Mouse (Mus musculus) stomach, embryonic 15.5 days (tissue): Measurements from ENCODE around the gene Ntn3. TPM values are rescaled to one million over a fixed set of nuclear protein-coding genes. Genes with fewer than 3 reads are reported as not detected.
A peak's percentile ranks its signal among the peaks of the same experiment; 100 is the strongest.

Experiments used
- ATAC-seq: fragments of 200-750 bp; cut with Nextera tagmentation; 2 replicates; pipeline ENCODE4 v1.8.0; 2017; ENCODE audit warnings: low read depth, moderate number of reproducible peaks, moderate TSS enrichment; ENCODE audit not compliant: insufficient read depth, low FRiP score
- H3K27ac ChIP-seq: fragments of 300-500 bp; sonication (generic); 2 replicates; pipeline ENCODE4 v1.5.1; 2015; ENCODE audit warnings: mild to moderate bottlenecking, inconsistent platforms
- H3K27me3 ChIP-seq: fragments of 300-500 bp; sonication (generic); replicated peaks from 2 replicates; pipeline ENCODE4 v1.6.1; 2015; ENCODE audit warnings: inconsistent platforms
- H3K36me3 ChIP-seq: fragments of 300-500 bp; sonication (generic); 2 replicates; pipeline ENCODE4 v1.6.1; 2015; ENCODE audit warnings: inconsistent platforms
- H3K4me1 ChIP-seq: fragments of 300-500 bp; sonication (generic); 2 replicates; pipeline ENCODE4 v1.6.1; 2015; ENCODE audit warnings: inconsistent platforms
- H3K4me2 ChIP-seq: fragments of 300-500 bp; sonication (generic); 2 replicates; pipeline ENCODE4 v1.6.1; 2015; ENCODE audit warnings: mild to moderate bottlenecking, inconsistent platforms
- H3K4me3 ChIP-seq: fragments of 300-500 bp; sonication (generic); replicated peaks from 2 replicates; pipeline ENCODE4 v1.5.1; 2015; ENCODE audit warnings: inconsistent platforms
- H3K9ac ChIP-seq: fragments of 300-500 bp; sonication (generic); 2 replicates; pipeline ENCODE4 v1.6.1; 2015; ENCODE audit warnings: inconsistent platforms
- H3K9me3 ChIP-seq: fragments of 300-500 bp; sonication (generic); 2 replicates; pipeline ENCODE4 v1.6.1; 2016; ENCODE audit warnings: inconsistent platforms
- WGBS: fragments of 180-500 bp; shearing (Covaris S2); methylation state at CpG from one replicate; pipeline ENCODE4 v1.1.7; 2015; 5-methylcytosine and 5-hydroxymethylcytosine counted together
- polyA plus RNA-seq: library from polyadenylated mRNA; unstranded; fragments of >200 nt; fragmentation: Nextera tagmentation; extraction: Ambion mirVana; gene quantifications from 2 replicates; pipeline ENCODE4 v1.2.1, GENCODE M21; 2015

The Ntn3 gene
- polyA plus RNA-seq: 8.1 and 8.5 TPM in 2 replicates

GRCm38 (mm10) chr17:24209043-24209915 is at the start of gene Ntn3:
Gene Ntn3, minus strand, starts transcription at chr17:24209531.
- H3K4me3 ChIP-seq: peak within 1 kb of the TSS; percentile 73
- peak within 1 kb of the TSS; percentile 40 for H3K9ac ChIP-seq
- peaks cover 70% of the 10 kb centered on the region for H3K4me1 ChIP-seq
- peaks cover 5% of the 10 kb centered on the region; the same call in 1 of the 2 replicates for H3K27me3 ChIP-seq
- H3K36me3 ChIP-seq: no peaks in the 10 kb centered on the region
- H3K9me3 ChIP-seq: no peaks in the 10 kb centered on the region
- peak; percentile 70 for ATAC-seq
- peak within 1 kb of the TSS; percentile 95 for H3K4me2 ChIP-seq
- 3% methylated on average over 30 of the region's 43 CpGs for WGBS
- peak within 1 kb of the TSS; percentile 91 for H3K27ac ChIP-seq

DNA sequence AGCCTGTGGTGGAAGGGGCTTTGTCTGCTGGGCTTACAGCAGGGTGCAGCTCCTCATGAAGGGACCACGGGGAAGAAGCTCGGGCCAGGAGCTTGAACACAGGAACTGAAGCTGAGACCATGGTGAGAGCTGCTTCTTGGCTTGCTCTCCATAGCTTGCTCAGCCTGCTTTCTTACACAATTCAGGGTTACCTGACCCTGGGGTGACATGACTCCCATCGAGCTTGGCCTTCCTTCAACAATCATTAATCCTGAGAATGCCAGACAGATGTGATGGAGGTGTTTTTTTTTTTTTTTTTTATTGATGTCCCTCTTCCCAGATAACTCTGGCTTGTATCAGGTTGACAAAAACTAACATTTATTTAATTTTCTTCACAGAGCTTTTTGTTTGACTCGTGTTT is 49.6 kb upstream of the Ntn3 start:
- no peaks in the 10 kb centered on the region for H3K27me3 ChIP-seq
- ATAC-seq: no peak
- H3K9ac ChIP-seq: no peak overlapping the region
- H3K4me2 ChIP-seq: no peak overlapping the region
- no peaks in the 10 kb centered on the region for H3K4me1 ChIP-seq
- H3K27ac ChIP-seq: no peak overlapping the region
- no peaks in the 10 kb centered on the region for H3K36me3 ChIP-seq
- no peak overlapping the region for H3K4me3 ChIP-seq
- WGBS: 49% methylated on average over 4 of the region's 4 CpGs
- H3K9me3 ChIP-seq: no peaks in the 10 kb centered on the region

- H3K27me3 ChIP-seq: no peaks in the 10 kb centered on the region
- peaks cover 13% of the 10 kb centered on the region for H3K4me1 ChIP-seq
- H3K9ac ChIP-seq: no peak overlapping the region
- no peaks in the 10 kb centered on the region for H3K9me3 ChIP-seq
- H3K4me3 ChIP-seq: no peak overlapping the region
- H3K27ac ChIP-seq: no peak overlapping the region
- H3K36me3 ChIP-seq: peaks cover 16% of the 10 kb centered on the region
- H3K4me2 ChIP-seq: no peak overlapping the region; the same call in 1 of the 2 replicates
- ATAC-seq: no peak
- WGBS: 96% methylated on average over 2 of the region's 2 CpGs
Measured at GRCm38 (mm10) chr17:24252329-24252728, 43.0 kb upstream of the Ntn3 start.

- peak; percentile 100 for ATAC-seq
- Histone ChIP-seq H3K27ac (peak within 1 kb of the TSS; percentile 81), H3K4me1 (peaks cover 13% of the 10 kb centered on the region), H3K4me2 (peak within 1 kb of the TSS; percentile 73), H3K27me3 (no peaks in the 10 kb centered on the region), H3K9ac (peak within 1 kb of the TSS; percentile 64), H3K36me3 (peaks cover 16% of the 10 kb centered on the region), H3K9me3 (no peaks in the 10 kb centered on the region), H3K4me3 (peak within 1 kb of the TSS; percentile 82)
- WGBS: under 1% methylated on average over 48 of the region's 48 CpGs
Measured at GRCm38 (mm10) chr17:24251320-24252069, 42.2 kb upstream of the Ntn3 start, which contains the start of gene Ccnf. Gene Ccnf, minus strand, starts transcription at chr17:24251484.

DNA sequence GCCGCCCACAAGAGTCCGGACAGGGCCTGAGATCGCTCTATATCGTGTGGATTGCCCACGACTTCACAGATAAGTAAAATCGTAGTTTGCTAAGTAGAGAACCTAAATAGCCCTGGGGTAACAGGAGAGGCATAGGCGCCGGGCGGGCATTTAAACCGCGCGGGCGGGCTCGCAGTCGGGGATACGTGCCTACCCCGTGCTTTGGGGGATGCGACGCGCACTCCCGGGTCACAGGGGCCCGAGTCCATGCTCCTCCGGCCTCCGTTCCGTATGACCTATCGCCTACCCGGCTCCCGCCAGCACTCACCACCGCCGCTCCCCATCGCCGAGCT is 41.6 kb upstream of the Ntn3 start:
- peak overlapping the region; percentile 64 for H3K9ac ChIP-seq
- under 1% methylated on average over 32 of the region's 32 CpGs for WGBS
- H3K9me3 ChIP-seq: no peaks in the 10 kb centered on the region
- H3K4me1 ChIP-seq: peaks cover 13% of the 10 kb centered on the region
- H3K27me3 ChIP-seq: no peaks in the 10 kb centered on the region
- peaks cover 20% of the 10 kb centered on the region for H3K36me3 ChIP-seq
- ATAC-seq: no peak
- H3K27ac ChIP-seq: peak overlapping the region; percentile 62; the same call in 1 of the 2 replicates
- H3K4me3 ChIP-seq: peak overlapping the region; percentile 82
- H3K4me2 ChIP-seq: peak overlapping the region; percentile 73

DNA sequence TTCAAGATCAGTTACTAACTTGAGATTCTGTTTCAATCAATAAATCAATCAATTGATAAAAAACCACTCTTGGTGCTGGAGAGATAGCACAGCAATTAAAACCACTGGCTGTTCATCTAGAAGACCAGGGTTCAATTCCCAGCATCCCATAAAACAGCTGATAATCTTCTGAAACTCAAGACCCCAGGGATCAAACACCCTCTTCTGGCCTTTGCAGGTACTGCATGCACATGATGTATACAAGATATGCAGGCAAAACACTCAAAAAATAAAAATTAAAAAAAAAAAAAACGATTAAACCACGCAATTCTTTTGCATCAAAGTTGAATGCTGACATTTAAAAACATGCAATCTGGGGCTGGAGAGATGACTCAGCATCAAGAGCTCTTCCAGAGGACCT is 39.3 kb upstream of the Ntn3 start:
- H3K4me1 ChIP-seq: peaks cover 13% of the 10 kb centered on the region
- H3K9ac ChIP-seq: no peak overlapping the region
- peaks cover 37% of the 10 kb centered on the region for H3K36me3 ChIP-seq
- no peaks in the 10 kb centered on the region for H3K27me3 ChIP-seq
- H3K4me2 ChIP-seq: no peak overlapping the region
- 100% methylated on average over 2 of the region's 2 CpGs for WGBS
- no peaks in the 10 kb centered on the region for H3K9me3 ChIP-seq
- ATAC-seq: no peak
- no peak overlapping the region for H3K4me3 ChIP-seq
- no peak overlapping the region for H3K27ac ChIP-seq

DNA sequence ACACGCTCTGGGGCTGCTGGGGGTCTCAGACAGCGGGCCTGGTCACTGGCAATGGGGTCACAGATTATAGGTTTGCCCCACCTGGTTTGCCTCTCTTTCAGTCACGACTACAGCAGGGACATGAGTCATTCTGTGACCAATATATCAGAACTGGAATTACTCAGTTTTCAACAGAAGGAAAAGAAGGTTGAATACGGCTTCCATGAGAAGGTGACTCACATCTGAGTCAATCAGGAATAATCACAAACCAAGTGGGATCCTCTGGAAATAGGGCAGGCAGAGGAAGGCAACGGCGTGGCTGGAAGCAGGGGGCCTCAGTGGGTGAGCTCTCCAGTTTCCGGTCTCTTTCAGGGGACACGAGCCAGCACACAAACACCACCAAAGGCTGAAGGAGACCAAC is 34.7 kb upstream of the Ntn3 start:
- no peak for ATAC-seq
- H3K4me1 ChIP-seq: no peaks in the 10 kb centered on the region
- no peak overlapping the region for H3K27ac ChIP-seq
- no peaks in the 10 kb centered on the region for H3K27me3 ChIP-seq
- H3K9me3 ChIP-seq: no peaks in the 10 kb centered on the region
- no peak overlapping the region for H3K9ac ChIP-seq
- peaks cover 71% of the 10 kb centered on the region for H3K36me3 ChIP-seq
- H3K4me2 ChIP-seq: no peak overlapping the region
- no peak overlapping the region for H3K4me3 ChIP-seq
- 98% methylated on average over 8 of the region's 8 CpGs for WGBS

- 84% methylated on average over 4 of the region's 4 CpGs for WGBS
- Histone ChIP-seq H3K4me1 (no peaks in the 10 kb centered on the region), H3K9me3 (no peaks in the 10 kb centered on the region), H3K4me2 (no peak overlapping the region), H3K4me3 (no peak overlapping the region), H3K9ac (no peak overlapping the region), H3K27ac (no peak overlapping the region), H3K36me3 (peaks cover 70% of the 10 kb centered on the region), H3K27me3 (no peaks in the 10 kb centered on the region)
- ATAC-seq: no peak
Measured at GRCm38 (mm10) chr17:24243311-24243969, 34.1 kb upstream of the Ntn3 start.

- Histone ChIP-seq H3K9ac (no peak overlapping the region), H3K9me3 (no peaks in the 10 kb centered on the region), H3K36me3 (peaks cover 64% of the 10 kb centered on the region), H3K27me3 (no peaks in the 10 kb centered on the region), H3K4me3 (no peak overlapping the region), H3K27ac (no peak overlapping the region), H3K4me1 (no peaks in the 10 kb centered on the region), H3K4me2 (no peak overlapping the region)
- WGBS: 95% methylated on average over 7 of the region's 7 CpGs
- ATAC-seq: no peak
Measured at GRCm38 (mm10) chr17:24236921-24237320, 27.6 kb upstream of the Ntn3 start.

DNA sequence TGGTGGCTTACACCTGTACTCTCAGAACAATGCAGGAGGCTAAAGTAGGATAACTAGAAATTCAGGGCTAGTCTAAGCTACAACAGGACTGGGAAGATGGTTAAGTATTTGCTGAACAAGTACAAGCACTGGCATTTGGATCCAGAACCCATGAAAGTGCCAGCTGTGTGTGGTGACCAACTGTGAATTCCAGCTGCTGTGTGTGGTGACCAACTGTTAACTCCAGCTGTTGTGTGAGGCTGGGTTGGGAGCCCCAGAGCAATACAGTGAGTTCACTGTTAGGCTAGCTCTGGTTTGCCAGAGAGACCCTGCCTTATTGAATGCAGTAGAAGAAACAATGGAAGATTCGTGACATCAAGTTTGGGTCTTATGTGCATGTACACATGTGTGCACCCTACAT is 27.1 kb upstream of the Ntn3 start:
- Histone ChIP-seq H3K27ac (no peak overlapping the region), H3K4me3 (no peak overlapping the region), H3K4me1 (no peaks in the 10 kb centered on the region), H3K9me3 (no peaks in the 10 kb centered on the region), H3K4me2 (no peak overlapping the region), H3K36me3 (peaks cover 66% of the 10 kb centered on the region), H3K9ac (no peak overlapping the region), H3K27me3 (no peaks in the 10 kb centered on the region)
- WGBS: 97% methylated on average over 1 of the region's 1 CpGs
- no peak for ATAC-seq

- 81% methylated on average over 7 of the region's 7 CpGs for WGBS
- no peak overlapping the region for H3K4me3 ChIP-seq
- no peak overlapping the region for H3K27ac ChIP-seq
- no peak for ATAC-seq
- no peaks in the 10 kb centered on the region for H3K27me3 ChIP-seq
- H3K9me3 ChIP-seq: no peaks in the 10 kb centered on the region
- H3K4me2 ChIP-seq: no peak overlapping the region
- no peak overlapping the region for H3K9ac ChIP-seq
- H3K36me3 ChIP-seq: peaks cover 70% of the 10 kb centered on the region
- no peaks in the 10 kb centered on the region for H3K4me1 ChIP-seq
Measured at GRCm38 (mm10) chr17:24227941-24228340, 18.6 kb upstream of the Ntn3 start.

DNA sequence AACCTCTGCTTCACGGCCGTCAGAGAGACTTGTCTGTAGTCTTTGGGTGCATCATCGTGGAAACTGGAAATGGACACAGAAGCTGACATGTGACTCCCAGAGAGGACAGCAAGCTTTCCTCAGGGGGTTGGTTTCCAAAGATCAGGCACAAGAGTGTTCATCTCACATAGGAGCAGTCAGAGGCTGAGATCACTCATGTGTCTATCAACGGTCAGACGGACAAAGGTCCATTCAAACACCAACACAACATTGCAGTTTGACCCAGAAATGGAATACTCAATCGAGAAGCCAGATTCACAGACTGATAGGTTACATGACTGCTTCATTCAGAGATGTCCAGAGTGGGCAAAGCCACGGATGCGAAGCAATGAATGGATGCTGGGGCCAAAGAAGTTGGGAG is 17.4 kb upstream of the Ntn3 start:
- Histone ChIP-seq H3K4me2 (no peak overlapping the region), H3K9me3 (no peaks in the 10 kb centered on the region), H3K4me3 (no peak overlapping the region), H3K27ac (no peak overlapping the region), H3K36me3 (peaks cover 70% of the 10 kb centered on the region), H3K27me3 (no peaks in the 10 kb centered on the region), H3K4me1 (no peaks in the 10 kb centered on the region), H3K9ac (no peak overlapping the region)
- 91% methylated on average over 8 of the region's 8 CpGs for WGBS
- ATAC-seq: no peak
